Mouse (Mus musculus) G1E (cell line): ENCODE measurements around the gene Pla2g15.

Experiments used
- CTCF ChIP-seq: IDR thresholded peaks from 2 replicates; pipeline ENCODE4 v1.5.1; 2012; ENCODE audit warnings: low read depth, low read length, inconsistent platforms, mixed read lengths
- GATA2 ChIP-seq: IDR thresholded peaks from 2 replicates; pipeline ENCODE4 v1.6.1; 2012; ENCODE audit warnings: low read depth, low read length, inconsistent platforms, borderline replicate concordance

DNA sequence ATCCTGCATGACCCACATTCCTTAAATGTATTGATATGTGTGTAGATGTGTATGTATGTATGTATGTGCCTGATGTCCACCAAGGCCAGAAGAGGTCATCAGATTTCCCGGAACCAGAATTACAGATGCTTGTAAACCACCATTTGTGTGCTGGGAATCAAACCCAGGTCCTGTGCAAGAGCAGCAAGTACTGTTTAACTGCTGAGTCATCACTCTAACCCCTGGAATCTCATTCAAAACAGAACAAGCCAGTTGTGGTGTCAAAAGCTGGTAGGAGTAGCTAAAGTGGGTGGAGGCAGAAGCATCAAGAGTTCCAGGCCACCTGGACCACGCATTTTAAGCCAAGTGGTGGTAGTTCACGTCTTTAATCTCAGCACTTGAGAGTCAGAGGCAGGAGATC, 63.8 kb downstream of the Pla2g15 start:
- TF ChIP-seq CTCF (no peak), GATA2 (no peak)
